Mouse (Mus musculus) inflammation-experienced regulatory T-cells, adult 6 months (primary cell): ENCODE measurements around the gene Evi5l. TPM values are rescaled to one million over a fixed set of nuclear protein-coding genes. Genes with fewer than 3 reads are reported as not detected.
A peak's percentile ranks its signal among the peaks of the same experiment; 100 is the strongest.

Experiments used
- ATAC-seq: one replicate; pipeline ENCODE4 v1.8.0; 2017
- polyA plus RNA-seq, 3 experiments: library from polyadenylated mRNA; unstranded; fragments of 100-300 nt; shearing (Covaris generic); gene quantifications; one replicate each; pipeline ENCODE4 v1.2.1; 2017

The Evi5l gene
- polyA plus RNA-seq, 3 experiments from 2014 or later, result 3.9 to 6.0 (median 5.7) TPM

DNA sequence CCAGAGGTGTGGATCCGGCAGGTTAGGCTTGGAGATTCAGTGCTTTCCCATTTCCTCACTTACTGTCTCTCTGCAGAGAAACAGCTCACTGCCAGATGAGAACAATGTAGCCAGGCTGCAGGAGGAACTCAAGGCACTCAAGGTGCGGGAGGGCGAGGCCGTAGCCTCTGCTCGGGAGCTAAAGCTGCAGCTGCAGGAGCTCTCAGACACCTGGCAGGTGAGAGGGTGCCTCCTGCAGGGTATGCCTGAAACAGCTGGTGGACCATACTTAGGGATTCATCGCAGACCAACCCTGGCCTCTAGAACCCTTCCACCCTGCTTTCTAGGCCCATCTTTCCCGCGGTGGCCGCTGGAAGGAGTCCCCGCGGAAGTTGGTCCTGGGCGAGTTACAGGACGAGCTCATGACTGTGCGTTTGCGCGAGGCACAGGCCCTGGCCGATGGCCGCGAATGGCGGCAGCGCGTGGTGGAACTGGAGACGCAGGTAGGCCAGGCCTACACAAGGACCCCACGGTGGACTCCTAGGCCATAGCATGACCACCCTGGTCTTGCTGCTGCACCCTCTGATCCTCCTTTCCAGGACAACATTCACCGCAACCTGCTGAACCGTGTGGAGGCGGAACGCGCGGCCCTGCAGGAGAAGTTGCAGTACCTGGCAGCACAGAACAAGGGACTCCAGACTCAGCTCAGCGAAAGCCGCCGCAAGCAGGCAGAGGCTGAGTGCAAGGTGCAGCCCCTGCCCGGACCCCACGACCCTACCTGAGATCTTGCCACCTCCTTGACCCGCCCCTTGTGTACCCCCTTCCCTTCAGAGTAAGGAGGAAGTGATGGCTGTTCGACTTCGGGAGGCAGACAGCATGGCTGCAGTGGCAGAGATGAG lies 39.1 kb downstream of the Evi5l start:
- no peak for ATAC-seq

- no peak for ATAC-seq
Measured at GRCm38 (mm10) chr8:4206182-4207015, 40.0 kb downstream of the Evi5l start.

DNA sequence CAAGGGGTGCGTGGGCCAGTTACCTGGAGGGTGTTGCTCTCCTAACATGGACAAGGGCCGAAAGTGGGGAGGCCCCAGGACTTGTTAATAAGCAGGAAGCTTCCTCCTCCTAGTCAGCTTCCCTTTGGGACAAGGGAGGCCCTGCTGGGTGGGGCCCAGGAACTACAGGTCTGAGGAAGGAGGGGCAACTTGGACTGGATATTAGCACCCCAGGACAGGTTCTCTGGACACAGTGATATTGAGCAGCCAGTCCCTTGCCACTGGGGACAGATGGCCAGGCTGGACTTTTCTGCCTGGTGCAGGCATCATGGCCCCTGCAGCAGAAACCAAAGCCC lies 40.6 kb downstream of the Evi5l start:
- ATAC-seq, result no peak

DNA sequence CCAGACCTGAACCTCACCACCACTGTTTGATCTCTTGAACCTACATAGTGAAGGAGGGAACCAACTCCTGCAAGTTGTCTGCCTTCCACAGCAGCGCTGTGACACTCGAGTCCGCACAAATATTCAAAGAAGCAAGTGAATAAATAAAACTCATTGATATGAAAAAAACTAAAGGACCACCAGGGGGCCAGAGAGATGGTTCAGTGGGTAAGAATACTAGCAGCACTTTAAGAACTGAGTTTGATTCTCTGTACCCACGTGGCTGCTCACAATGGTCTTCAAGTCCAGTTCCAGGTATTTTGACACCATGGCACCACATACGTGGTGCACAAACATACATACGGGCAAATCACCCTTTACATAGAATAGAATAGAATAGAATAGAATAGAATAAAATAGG lies 44.7 kb downstream of the Evi5l start:
- ATAC-seq, result no peak

DNA sequence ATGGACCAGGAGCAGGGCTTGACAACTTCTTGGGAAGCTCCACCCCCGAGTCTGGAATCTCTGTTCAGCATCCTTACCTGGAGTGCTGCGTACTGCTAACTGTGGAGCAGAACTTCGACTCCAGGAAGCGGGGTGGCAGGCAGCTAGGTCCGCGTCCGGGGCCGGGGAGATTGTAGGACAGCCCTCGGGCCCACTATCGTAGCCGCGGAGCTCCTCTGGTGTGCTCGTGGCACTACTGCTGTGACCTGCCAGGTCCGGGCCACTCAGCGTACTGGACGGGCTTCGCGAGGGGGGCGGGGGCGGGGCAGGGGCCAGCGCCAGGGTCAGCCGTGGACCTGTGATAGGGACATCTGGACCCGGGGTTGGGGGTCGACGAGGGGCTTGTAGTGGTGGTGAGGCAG lies 46.4 kb downstream of the Evi5l start:
- ATAC-seq, result peak; percentile 8

DNA sequence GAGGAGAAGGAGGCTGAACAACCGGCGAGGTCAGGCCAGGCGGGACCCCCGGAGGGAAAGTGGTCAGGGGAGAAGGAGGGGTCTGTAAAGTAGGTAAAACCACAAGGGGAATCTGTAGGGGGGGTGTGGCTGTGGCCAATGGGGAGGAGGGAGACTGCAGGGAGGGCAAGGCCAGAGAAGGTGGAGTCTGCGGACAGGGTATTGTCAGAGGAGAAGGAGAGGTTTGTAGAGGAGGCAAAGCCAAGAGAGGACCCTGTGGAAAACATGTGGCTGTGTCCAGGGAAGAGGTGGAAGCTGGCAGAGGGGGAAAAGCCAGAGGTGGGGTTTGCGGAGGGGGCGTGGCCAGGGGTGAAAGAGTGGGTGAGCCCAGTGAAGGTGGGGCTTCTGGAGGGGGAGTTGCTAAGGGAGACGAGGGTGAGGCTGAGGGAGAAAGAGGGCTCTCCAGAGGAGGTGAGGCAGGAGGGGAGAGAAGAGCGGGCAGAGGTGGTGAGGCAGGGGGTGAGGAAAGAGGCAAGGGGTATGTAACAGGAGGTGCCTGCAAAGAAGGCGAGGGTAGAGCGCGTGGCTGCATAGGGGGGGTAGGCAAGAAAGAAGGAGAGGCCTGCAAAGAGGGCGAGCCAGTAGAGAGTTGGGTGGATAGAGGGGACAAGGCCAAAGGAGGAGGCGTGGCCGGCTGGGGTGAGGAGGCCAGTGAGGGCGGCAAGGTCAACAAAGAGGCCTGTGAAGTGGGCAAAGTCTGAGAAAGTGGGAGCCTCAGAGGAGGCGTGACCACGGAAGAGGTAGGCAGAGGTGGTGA lies 47.0 kb downstream of the Evi5l start:
- peak; percentile 34 for ATAC-seq

DNA sequence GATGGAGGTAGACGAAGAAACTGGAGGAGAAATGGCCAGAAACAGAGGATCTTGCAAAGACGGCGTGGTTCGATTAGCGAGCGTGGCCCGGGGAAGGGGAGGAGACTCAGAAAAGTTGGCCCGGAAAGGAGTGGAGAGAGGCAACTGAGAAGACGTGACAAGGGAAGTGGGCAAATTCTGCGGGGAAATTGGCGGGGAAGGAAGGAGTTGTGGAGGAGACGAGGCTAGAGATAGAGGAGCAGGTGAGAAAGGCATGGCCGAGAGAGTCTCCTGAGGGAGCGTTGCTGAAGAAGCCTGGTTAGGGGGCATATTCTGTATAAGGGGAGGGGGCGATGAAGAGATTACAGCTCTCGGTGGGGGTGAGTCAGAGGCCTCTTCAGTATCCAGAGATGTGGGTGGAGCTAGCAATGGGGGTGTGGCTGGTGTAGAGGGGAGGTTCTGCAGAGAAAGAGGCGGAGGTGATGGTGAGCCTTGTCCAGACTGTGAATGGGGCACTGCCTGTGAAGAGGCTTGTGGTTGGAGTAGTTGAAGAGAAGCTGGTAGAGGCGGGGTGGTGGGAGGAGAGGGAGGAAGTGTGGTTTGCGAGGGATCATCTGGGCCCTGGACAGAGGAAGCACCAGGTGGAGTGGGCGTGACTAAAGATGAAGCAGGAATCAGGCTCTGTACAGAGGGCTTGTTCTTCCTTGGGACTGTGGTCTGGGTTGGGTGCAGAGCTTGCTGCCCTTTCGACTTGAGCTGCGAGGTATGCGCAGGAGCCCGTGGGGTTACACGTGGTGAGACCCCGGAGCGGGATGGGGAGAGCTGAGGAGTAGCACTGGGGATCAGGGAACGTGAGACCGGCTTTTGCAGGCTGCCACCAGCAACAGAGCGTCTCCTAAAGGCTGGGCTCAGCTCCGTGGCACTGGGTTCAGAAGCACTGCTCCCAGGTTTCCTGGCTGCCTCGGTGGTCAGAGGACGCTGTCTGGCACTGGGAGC lies 47.9 kb downstream of the Evi5l start:
- peak; percentile 75 for ATAC-seq

- ATAC-seq, result no peak
Measured at GRCm38 (mm10) chr8:4216296-4216695, 49.9 kb downstream of the Evi5l start.

DNA sequence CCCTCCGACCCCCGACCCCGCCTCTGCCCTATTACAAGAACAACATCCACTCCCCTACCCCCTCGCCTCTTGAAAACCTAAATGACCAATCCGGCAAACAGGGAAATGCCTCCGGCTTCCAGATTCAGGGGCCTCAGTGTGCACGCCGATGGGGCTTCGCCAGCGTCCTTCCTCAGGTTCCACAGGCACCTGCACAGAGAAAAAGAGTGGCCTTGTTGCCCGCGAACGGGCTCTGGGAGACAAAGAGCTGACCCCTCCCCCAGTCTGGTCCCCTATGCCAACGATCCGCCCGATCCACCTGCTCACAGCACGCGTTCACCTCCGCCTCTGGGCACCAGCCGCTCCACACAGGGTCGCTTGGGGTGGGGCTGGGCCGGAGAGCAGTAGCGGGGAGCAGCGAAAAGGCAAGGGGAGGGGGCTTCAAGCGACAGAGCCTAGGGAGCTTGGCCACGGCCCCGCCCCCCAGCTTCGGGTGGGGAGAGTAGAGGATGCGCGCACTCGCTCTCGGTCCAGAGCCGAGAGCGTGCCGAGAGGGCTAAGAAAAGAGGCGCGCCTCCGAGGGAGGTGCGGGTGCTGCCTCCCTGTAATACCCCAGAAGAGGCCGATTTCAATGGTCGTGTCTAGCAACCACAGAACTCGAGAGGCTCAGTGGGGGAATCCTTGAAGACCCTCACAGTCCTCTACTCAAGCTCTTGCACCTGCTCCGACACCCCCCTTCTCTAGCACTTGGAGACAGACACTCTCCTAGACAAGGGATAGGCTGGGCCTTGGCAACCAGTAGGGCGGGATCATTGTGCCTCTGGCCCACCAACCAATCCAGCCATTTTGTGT lies 50.6 kb downstream of the Evi5l start, which contains the start of gene Prr36:
TSS of gene Prr36 (minus strand) at position 669 of the 831 bp plus-strand sequence.
- no peak for ATAC-seq

DNA sequence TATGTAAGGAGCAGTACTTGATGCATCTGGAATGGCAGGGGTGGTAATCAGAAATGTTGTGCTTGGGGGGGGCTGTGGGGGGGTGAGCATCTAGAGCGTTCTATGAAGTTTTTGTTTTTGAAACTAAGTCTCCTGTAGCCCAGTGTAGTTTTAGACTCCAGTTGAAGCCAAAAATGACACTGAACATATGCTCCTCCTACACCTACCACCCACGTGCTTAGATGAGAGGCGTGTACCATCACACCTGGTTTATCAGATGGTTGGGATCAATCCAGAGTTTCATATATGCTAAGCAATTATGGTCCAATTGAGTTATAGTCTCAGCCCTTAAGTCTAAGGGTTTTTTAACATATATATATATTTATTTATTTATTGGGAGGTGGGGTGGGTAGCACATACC lies 53.2 kb downstream of the Evi5l start:
- ATAC-seq, result no peak

DNA sequence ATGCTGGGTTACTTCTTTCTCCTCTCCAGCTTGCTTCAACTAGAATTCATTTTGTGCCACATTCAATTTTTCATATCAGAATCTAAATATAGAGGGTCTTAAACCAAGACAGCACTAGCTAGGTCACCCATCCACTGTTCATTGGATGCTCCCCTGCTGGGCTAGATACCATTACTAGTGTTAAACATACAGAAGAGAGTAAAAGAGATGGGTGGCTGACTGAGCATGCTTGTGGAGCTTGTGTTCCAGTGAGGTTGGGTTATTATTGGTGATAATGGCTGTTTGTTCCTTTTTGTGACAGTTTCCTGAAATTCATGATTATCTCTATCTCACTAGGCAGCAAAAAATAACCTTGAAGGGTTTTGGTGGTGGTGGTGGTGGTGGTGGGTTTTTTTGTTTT lies 55.7 kb downstream of the Evi5l start:
- no peak for ATAC-seq

- no peak for ATAC-seq
Measured at GRCm38 (mm10) chr8:4226323-4226722, 60.0 kb downstream of the Evi5l start.

DNA sequence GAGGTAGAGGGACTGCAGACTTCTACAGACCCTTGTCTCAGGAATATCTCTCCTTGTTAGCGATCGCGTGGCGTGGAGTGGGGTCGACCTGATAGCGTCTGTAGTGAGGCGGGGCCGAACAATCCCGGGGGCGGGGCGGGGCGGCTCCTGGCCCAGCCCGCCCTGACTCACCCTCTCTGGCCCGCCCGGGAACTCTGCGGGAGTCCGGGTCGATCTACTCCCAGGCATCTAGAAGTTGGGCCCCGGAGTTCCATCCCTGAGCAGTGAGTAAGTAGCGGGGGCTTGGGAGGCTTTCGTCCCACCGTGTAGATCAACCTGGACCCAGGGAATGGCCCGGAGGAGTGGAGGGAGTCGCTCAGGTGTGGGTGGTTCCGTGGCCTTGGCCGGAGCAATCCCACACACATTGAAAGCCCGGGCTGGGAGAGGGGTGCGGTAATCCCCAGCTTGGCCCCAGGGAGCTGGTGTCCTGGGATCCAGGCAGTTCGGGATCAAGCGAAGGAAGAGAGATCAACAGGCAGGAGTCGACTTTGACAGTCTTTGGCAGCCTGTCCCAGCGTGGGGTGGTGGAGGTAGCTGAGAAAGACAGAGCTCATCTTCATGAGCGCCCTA lies 60.5 kb downstream of the Evi5l start, which contains the start of gene Lrrc8e:
TSS of gene Lrrc8e (plus strand) at position 89 of the 609 bp plus-strand sequence.
- no peak for ATAC-seq

DNA sequence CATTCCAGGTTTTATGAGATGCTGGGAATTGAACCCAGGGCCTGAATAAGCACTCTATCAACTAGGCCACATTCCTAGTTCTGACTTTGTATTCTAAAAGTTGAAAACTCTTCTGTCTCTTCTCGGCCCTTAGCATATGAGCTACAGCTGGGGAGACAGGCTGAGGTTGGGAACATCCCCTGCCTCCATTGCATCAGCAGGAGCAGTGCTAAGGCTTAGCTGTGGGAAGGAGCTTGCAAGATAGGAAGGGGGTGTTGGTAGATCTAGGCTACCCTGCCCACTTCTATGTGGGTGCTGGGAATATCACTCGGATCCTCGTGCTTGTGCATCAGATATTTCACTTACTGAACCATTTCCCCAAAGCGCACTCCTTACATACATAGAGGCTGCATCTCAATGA lies 61.6 kb downstream of the Evi5l start:
- ATAC-seq, result no peak

GRCm38 (mm10) chr8:4229784-4230183 lies 63.4 kb downstream of the Evi5l start:
- ATAC-seq, result no peak

- no peak for ATAC-seq
Measured at GRCm38 (mm10) chr8:4230612-4231351, 64.4 kb downstream of the Evi5l start.

GRCm38 (mm10) chr8:4237814-4238433 lies 71.6 kb downstream of the Evi5l start:
- no peak for ATAC-seq

DNA sequence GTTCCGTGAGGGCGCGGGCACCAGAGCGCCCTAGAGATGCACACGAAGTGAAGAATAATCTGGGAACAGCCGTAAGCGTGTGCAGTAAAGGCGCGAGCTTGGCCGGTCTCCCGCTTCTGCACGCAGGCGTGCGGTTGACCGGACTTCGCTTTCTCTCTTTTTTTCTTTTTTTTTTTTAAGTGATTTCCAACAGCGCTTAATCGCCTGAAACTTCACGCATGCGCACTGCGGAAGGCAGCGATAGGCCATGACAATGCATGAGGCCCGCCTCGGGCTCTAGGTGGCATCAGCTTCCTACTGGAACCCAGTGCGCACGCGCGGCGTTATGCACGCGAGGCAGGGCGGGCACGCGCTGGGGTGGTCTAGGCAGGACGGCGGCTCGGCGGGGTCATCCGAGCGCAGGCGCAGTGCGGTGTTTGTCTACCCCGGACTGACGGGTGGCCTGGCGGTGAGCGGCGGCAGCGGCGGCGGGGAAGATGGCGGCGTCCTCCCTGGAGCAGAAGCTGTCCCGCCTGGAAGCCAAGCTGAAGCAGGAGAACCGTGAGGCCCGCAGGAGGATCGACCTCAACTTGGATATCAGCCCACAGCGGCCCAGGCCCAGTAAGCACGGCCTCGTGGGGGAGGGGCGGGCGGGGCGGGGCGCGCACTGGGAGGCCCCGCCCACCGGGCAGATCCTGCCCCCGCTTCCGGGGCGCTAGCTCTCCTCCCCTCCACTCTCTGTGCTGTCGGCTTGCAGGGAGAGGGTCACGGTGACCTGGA lies 72.2 kb downstream of the Evi5l start, which contains the start of the genes Map2k7 and Gm49320:
TSS of gene Map2k7 (plus strand) at position 307 of the 759 bp plus-strand sequence.
TSS of gene Gm49320 (plus strand) at position 432 of the 759 bp plus-strand sequence.
- ATAC-seq, result peak; percentile 84
